Mouse (Mus musculus): ENCODE data around the gene Scp2.

DNA sequence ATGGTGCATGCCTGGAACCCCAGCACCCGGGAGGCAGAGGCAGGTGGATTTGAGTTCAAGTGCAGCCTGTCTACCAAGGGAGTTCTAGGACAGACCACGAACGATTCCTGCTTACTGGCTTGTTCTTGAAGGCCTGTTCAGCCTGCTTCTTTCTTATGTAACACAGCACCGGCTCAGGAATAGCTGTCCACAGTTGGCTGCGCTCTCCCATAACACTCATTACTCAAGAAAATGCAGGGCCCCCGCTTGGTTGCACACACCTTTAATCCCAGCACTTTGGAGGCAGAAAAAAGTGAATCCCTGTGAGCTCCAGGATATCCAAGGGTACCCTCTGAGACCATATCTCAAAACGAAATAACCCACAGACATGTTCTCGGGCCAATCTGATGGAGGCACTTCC lies 17.1 kb upstream of the Scp2 start:
- TF ChIP-seq CTCF (IDR thresholded peaks at IDR 0.05; ENCODE audit: borderline replicate concordance, extremely low read depth, insufficient read depth, insufficient read length) (no peak), POLR2A (IDR thresholded peaks at IDR 0.05; ENCODE audit: borderline replicate concordance, extremely low read depth, insufficient read depth, insufficient read length, poor library complexity, severe bottlenecking) (no peak)

All from brain, embryonic 14.5 days (tissue).